ENCODE assay signal across 8 mouse cellular contexts in genomic region chr9:77938761-77939553, GRCm38 (mm10). TPM values are rescaled to one million over a fixed set of nuclear protein-coding genes. Genes with fewer than 3 reads are reported as not detected.
DNase-seq lines count a peak whose midpoint lies in the region; ATAC-seq and TF ChIP-seq lines count a peak whose summit lies in the region.

No protein-coding gene starts in this region.

- peak; percentile 66 for TF ChIP-seq EP300 in lung, postnatal 0 days (IDR thresholded peaks at IDR 0.05)

- H3K9me3 ChIP-seq in hindbrain, embryonic 16.5 days (ENCODE audit: control insufficient read depth, low read length): no peaks in the 10 kb centered on the region
- no peaks in the 10 kb centered on the region for H3K9me3 ChIP-seq in lung, postnatal 0 days (ENCODE audit: low read length)

- WGBS in hindbrain, embryonic 16.5 days: 59% methylated on average over 13 of the region's 13 CpGs
- WGBS in lung, postnatal 0 days: 34% methylated on average over 13 of the region's 13 CpGs

- intact Hi-C loops in gastrocnemius, postnatal 36 days (cut with DNase I): no loop called here

- no peak overlapping the region for H3K27ac ChIP-seq in hindbrain, embryonic 16.5 days (ENCODE audit: low read depth, low read length)
- peak overlapping the region; percentile 48 for H3K27ac ChIP-seq in lung, postnatal 0 days (ENCODE audit: low read length)

- no peak overlapping the region for H3K9ac ChIP-seq in hindbrain, embryonic 16.5 days (ENCODE audit: low read depth, low read length)
- H3K9ac ChIP-seq in lung, postnatal 0 days (replicated peaks; ENCODE audit: low read depth): no peak overlapping the region

- H3K4me2 ChIP-seq in hindbrain, embryonic 16.5 days (ENCODE audit: low read length): peak overlapping the region; percentile 17; the same call in 1 of the 2 replicates
- 0 out of 2 replicates have a peak overlapping the region, but pooled peaks have one; percentile 11 for H3K4me2 ChIP-seq in lung, postnatal 0 days (replicated peaks; ENCODE audit: low read depth, low read length)

- H3K27me3 ChIP-seq in hindbrain, embryonic 16.5 days (replicated peaks; ENCODE audit: control insufficient read depth, insufficient read depth, low read length): no peaks in the 10 kb centered on the region
- H3K27me3 ChIP-seq in lung, postnatal 0 days (replicated peaks; ENCODE audit: insufficient read depth, low read length): no peaks in the 10 kb centered on the region

- peak; percentile 18 to 52 for DNase-seq in urinary bladder, adult 18-20 months (ENCODE audit: low spot score in 2 of 2)
- DNase-seq in urinary bladder, adult 2 months (ENCODE audit: low spot score): no peak
- peak; percentile 46 to 50 for DNase-seq in gastrocnemius, postnatal 36 days
- DNase-seq in lung, postnatal 0 days (ENCODE audit: low spot score): peak; percentile 85
- DNase-seq in urinary bladder, postnatal 36 days (ENCODE audit: low spot score in 2 of 2): peak; percentile 33 to 68
- no peak for DNase-seq in c-Kit-positive CD71-positive TER-119-positive erythroid progenitor cells, embryonic 14.5 days (ENCODE audit: low spot score)

- no peaks in the 10 kb centered on the region for H3K36me3 ChIP-seq in hindbrain, embryonic 16.5 days (ENCODE audit: control insufficient read depth, insufficient read depth, low read length)
- no peaks in the 10 kb centered on the region for H3K36me3 ChIP-seq in lung, postnatal 0 days (ENCODE audit: insufficient read depth, low read length)

- TF ChIP-seq CTCF in lung, postnatal 0 days (IDR thresholded peaks at IDR 0.05): no peak

- H3K4me3 ChIP-seq in hindbrain, embryonic 16.5 days (ENCODE audit: low read length): no peak overlapping the region
- H3K4me3 ChIP-seq in lung, postnatal 0 days (ENCODE audit: low read depth, low read length): no peak overlapping the region

- ATAC-seq in hindbrain, embryonic 16.5 days: peak; percentile 79
- ATAC-seq in lung, postnatal 0 days: peak; percentile 61
- no peak for ATAC-seq in cerebellum, adult (ENCODE audit: insufficient number of reproducible peaks, low FRiP score, low TSS enrichment)

- peaks cover 7% of the 10 kb centered on the region for H3K4me1 ChIP-seq in hindbrain, embryonic 16.5 days (ENCODE audit: control insufficient read depth, insufficient read depth, low read depth, low read length)
- H3K4me1 ChIP-seq in lung, postnatal 0 days (ENCODE audit: insufficient read depth, low read depth, low read length): peaks cover 30% of the 10 kb centered on the region; the same call in 1 of the 2 replicates

RNA-seq across cellular contexts. Expression of gene Elovl5, which starts 21.8 kb away (rescaled TPM):
- 59.3 and 70.3 TPM in 2 replicates for polyA plus RNA-seq in urinary bladder, adult 2 months (2012; rRNA removed)
- total RNA-seq in gastrocnemius, postnatal 36 days (2021): 10 to 100 TPM in 1 of 2 experiments, 1 to 10 TPM in 1; 9.6 to 11.4 TPM
- polyA plus RNA-seq in hindbrain, embryonic 16.5 days (2015; fragmentation: Nextera tagmentation; extraction: Ambion mirVana): 73.3 and 73.8 TPM in 2 replicates
- polyA plus RNA-seq in lung, postnatal 0 days (2015; fragmentation: Nextera tagmentation; extraction: Ambion mirVana): 179 and 213 TPM in 2 replicates

Comparison
In these comparisons a context has a peak if more than half of its experiments do, and no peak if none do; other contexts are left out.
1. DNase-seq: peak in urinary bladder, adult 18-20 months (2 of 2), gastrocnemius, postnatal 36 days (2 of 2), lung, postnatal 0 days (single experiment) and urinary bladder, postnatal 36 days (2 of 2); none in urinary bladder, adult 2 months (single experiment) and c-Kit-positive CD71-positive TER-119-positive erythroid progenitor cells, embryonic 14.5 days (single experiment).